Mouse (Mus musculus) liver, embryonic 14.5 days (tissue): ENCODE measurements around the gene Enox1. TPM values are rescaled to one million over a fixed set of nuclear protein-coding genes. Genes with fewer than 3 reads are reported as not detected.

Experiments used
- ATAC-seq: fragments of 200-750 bp; cut with Nextera tagmentation; 2 replicates; pipeline ENCODE4 v1.8.0; 2017; ENCODE audit warnings: moderate number of reproducible peaks, mild to moderate bottlenecking, moderate library complexity; ENCODE audit not compliant: insufficient read depth
- DNase-seq, 3 experiments: peaks; one replicate each; pipeline ENCODE4 v3.0.0-alpha.2; 2012 to 2013; ENCODE audit warnings: low read depth in 3 of 3, low spot score in 3 of 3
- H3K27ac ChIP-seq: fragments of 300-500 bp; sonication (generic); 2 replicates; pipeline ENCODE4 v1.5.1; 2014; ENCODE audit warnings: moderate library complexity, mild to moderate bottlenecking, control low read depth, inconsistent platforms
- H3K27me3 ChIP-seq: fragments of 300-500 bp; sonication (generic); 2 replicates; pipeline ENCODE4 v1.6.1; 2014; ENCODE audit warnings: mild to moderate bottlenecking, low read length, moderate library complexity; ENCODE audit not compliant: control insufficient read depth, insufficient read depth
- H3K36me3 ChIP-seq: fragments of 300-500 bp; sonication (generic); replicated peaks from 2 replicates; pipeline ENCODE4 v1.6.1; 2014; ENCODE audit warnings: low read depth; ENCODE audit not compliant: control insufficient read depth, insufficient read depth
- H3K4me1 ChIP-seq, 2 experiments: fragments of 200-500 bp in 1 of 2; fragments of 300-500 bp in 1 of 2; sonication (generic) in 1 of 2; replicated peaks; 2 replicates each; pipeline ENCODE4 v1.6.1; 2012 to 2014; ENCODE audit warnings: antibody characterized with exemption in 1 of 2, inconsistent platforms in 1 of 2, low read length in 1 of 2; ENCODE audit not compliant: control insufficient read depth in 2 of 2, insufficient read depth in 2 of 2
- H3K4me2 ChIP-seq: fragments of 300-500 bp; sonication (generic); 2 replicates; pipeline ENCODE4 v1.6.1; 2014; ENCODE audit warnings: low read depth, mild to moderate bottlenecking, control low read depth, moderate library complexity
- H3K4me3 ChIP-seq, 2 experiments: fragments of 200-500 bp in 1 of 2; fragments of 300-500 bp in 1 of 2; sonication (generic) in 1 of 2; 2 replicates each; pipeline ENCODE4 v1.5.1; 2012 to 2014; ENCODE audit warnings: low read depth in 2 of 2, low read length in 2 of 2, mild to moderate bottlenecking in 2 of 2, control low read depth in 1 of 2, inconsistent platforms in 1 of 2, moderate library complexity in 1 of 2; ENCODE audit not compliant: insufficient read depth in 1 of 2
- H3K9ac ChIP-seq: fragments of 300-500 bp; sonication (generic); replicated peaks from 2 replicates; pipeline ENCODE4 v1.6.1; 2014; ENCODE audit warnings: mild to moderate bottlenecking, control low read depth, moderate library complexity
- H3K9me3 ChIP-seq: fragments of 300-500 bp; sonication (generic); 2 replicates; pipeline ENCODE4 v1.6.1; 2016; ENCODE audit warnings: low read length, mixed read lengths; ENCODE audit not compliant: control insufficient read depth
- CTCF ChIP-seq: IDR thresholded peaks from 2 replicates; pipeline ENCODE4 v1.5.1; 2016; ENCODE audit warnings: antibody characterized with exemption, low read depth, control low read depth
- EP300 ChIP-seq: IDR thresholded peaks from 2 replicates; pipeline ENCODE4 v1.6.1; 2016; ENCODE audit warnings: antibody characterized with exemption, low read depth
- WGBS: fragments of 180-500 bp; shearing (Covaris S2); extraction: QIAGEN DNeasy Blood & Tissue Kit; methylation state at CpG from one replicate; pipeline ENCODE4 v1.1.7; 2014; ENCODE audit not compliant: insufficient replicate concordance; 5-methylcytosine and 5-hydroxymethylcytosine counted together
- polyA plus RNA-seq, 2 experiments: library from polyadenylated mRNA; depleted of rRNA in 1 of 2; stranded (reverse) in 1 of 2; unstranded in 1 of 2; fragments of >200 nt; fragmentation: Nextera tagmentation in 1 of 2; extraction: Ambion mirVana in 1 of 2; gene quantifications; 2 replicates each; pipeline versions ENCODE4 v1.2.1 to v1.2.3; 2012 to 2014

Gene Enox1
- polyA plus RNA-seq, 2 experiments, result 0.07 to 0.10 TPM

DNA sequence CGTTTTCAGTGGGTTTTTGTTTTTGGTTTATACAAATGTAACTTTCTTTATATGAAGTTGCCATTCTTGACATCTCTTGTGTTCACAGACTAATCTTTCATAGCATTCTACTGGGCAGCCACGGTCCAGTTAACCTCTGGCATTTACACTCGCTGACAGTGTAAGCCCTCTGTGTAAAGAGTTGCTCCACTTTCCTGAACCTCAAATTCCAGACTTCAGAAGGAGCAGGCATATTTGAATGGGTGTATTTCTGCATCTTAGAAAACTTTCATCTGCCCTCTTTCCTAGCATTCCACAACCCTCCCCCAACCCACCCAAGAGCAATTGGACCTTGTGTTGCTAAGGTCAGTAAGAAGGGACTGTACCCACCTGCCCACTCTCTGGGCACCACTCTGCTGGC lies 171.1 kb downstream of the Enox1 start:
- no peaks in the 10 kb centered on the region for H3K27me3 ChIP-seq
- no peaks in the 10 kb centered on the region for H3K9me3 ChIP-seq
- ATAC-seq, result no peak
- H3K27ac ChIP-seq, result no peak overlapping the region
- no peaks in the 10 kb centered on the region for H3K36me3 ChIP-seq
- no peak overlapping the region for H3K4me2 ChIP-seq
- H3K4me3 ChIP-seq, result no peak overlapping the region
- WGBS, result 54% methylated on average over 3 of the region's 3 CpGs
- H3K4me1 ChIP-seq, result no peaks in the 10 kb centered on the region
- DNase-seq, result no peak
- no peak for TF ChIP-seq EP300
- TF ChIP-seq CTCF, result no peak
- H3K9ac ChIP-seq, result no peak overlapping the region

DNA sequence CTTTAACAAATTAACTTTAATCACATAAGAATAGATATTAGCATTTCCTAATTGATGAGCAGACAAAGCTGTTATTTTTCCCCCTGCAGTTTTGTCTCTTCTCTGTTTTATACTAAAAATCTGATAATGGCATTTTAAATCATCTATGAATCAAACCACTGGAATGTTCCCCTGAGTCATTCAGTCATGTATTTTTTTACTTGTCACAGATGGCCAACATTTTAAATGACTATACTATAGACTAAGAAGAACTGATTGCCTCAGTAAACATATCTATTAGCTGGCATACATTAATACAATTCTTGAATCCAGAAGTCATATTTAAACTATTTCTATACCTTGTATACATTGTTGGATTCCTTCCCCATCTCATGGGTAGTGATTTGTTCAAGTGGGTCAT lies 173.2 kb downstream of the Enox1 start:
- H3K27me3 ChIP-seq, result no peaks in the 10 kb centered on the region
- TF ChIP-seq EP300 (no peak), CTCF (no peak)
- H3K9ac ChIP-seq, result no peak overlapping the region
- no peak overlapping the region for H3K4me2 ChIP-seq
- H3K4me3 ChIP-seq, result no peak overlapping the region
- H3K9me3 ChIP-seq, result no peaks in the 10 kb centered on the region
- no peaks in the 10 kb centered on the region for H3K4me1 ChIP-seq
- H3K36me3 ChIP-seq, result no peaks in the 10 kb centered on the region
- DNase-seq (no peak), ATAC-seq (no peak)
- H3K27ac ChIP-seq, result no peak overlapping the region

DNA sequence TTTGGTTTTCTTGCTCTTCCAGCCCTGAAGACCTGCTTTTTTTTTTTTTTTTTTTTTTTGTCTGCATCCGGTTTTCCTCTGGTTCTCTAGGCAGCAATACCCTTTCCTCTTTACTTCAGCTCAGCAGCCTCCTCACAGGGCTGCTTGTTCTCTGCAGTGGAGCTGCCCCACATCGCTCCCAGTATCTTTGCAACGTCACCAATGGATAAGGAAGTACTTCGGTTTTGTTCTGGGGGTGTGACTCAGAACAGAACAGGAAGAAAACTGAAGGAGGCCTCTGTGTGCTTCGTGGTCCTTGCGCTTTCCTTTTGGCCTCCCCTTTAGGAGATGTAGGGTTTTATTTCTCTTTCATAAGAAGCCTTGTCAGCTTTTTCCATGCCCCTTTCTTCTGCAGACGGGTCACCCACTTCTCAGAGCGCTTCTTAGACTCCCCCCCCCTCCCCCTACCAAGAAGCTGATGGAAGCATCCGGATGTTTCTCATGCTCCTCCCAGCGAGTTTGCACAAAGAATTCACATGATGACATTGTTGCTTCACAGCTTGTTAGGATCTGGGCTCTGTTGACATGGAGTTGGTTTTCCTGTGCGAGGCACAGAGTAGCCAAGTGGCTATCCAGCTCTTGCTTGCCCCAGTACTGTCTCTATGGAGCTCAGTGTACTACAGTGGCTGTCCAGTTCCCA lies 187.2 kb downstream of the Enox1 start:
- Histone ChIP-seq H3K4me2 (no peak overlapping the region), H3K4me1 (no peaks in the 10 kb centered on the region), H3K27me3 (no peaks in the 10 kb centered on the region), H3K27ac (no peak overlapping the region), H3K9ac (no peak overlapping the region), H3K9me3 (no peaks in the 10 kb centered on the region), H3K4me3 (no peak overlapping the region), H3K36me3 (no peaks in the 10 kb centered on the region)
- ATAC-seq, result no peak
- DNase-seq, result no peak
- TF ChIP-seq EP300 (no peak), CTCF (no peak)
- WGBS, result 30% methylated on average over 11 of the region's 11 CpGs

DNA sequence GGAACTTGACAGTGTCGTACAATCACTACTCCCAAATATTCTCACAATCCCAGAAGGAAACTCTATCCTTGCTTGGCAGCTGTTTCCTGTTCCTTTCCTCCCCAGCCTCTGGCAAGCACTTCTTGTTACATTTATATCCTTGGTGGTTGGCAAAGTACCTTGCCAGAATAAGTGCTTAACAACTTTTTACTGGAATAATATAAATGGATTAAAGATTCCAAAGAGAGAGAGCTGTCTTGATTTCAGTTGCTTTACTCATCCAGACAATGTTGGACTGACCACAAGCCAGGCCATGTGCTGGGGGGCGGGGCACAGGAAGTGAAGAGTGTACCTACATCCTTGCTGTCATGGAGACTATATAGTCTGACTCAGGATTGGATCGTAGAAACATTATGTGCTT lies 189.7 kb downstream of the Enox1 start:
- DNase-seq (no peak), ATAC-seq (no peak)
- WGBS, result 55% methylated on average over 3 of the region's 3 CpGs
- no peaks in the 10 kb centered on the region for H3K9me3 ChIP-seq
- H3K4me3 ChIP-seq, result no peak overlapping the region
- H3K27ac ChIP-seq, result no peak overlapping the region
- no peak overlapping the region for H3K9ac ChIP-seq
- H3K36me3 ChIP-seq, result no peaks in the 10 kb centered on the region
- no peaks in the 10 kb centered on the region for H3K4me1 ChIP-seq
- no peak overlapping the region for H3K4me2 ChIP-seq
- TF ChIP-seq EP300, result no peak
- no peak for TF ChIP-seq CTCF
- no peaks in the 10 kb centered on the region for H3K27me3 ChIP-seq

DNA sequence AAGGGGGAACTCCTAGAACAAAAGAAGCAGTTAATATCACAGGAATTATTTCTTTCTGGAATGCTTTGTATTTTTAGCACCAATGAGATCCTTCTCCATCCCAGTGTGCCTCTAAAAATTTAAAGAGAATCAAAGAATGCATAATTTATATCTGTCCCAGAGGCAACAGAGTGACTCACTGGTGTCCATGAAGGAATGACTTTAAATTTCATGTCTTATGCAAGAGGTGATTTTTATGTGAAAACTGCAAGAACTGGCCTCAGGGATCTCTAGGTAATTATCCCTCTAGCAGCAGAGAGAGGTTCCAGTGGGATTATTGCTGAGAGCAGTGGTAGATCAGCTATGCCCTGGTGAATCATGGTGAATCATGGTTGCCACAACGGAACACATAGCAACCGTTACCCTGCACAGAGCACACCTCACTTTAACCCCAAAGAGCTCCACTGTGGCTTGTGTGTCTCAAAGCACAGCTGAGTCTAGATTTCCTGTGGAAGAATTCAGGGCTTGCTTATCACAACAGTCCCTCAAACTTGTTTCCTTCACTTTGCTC lies 195.3 kb downstream of the Enox1 start:
- DNase-seq (no peak), ATAC-seq (no peak)
- WGBS, result 59% methylated on average over 2 of the region's 2 CpGs
- TF ChIP-seq CTCF (no peak), EP300 (no peak)
- Histone ChIP-seq H3K27me3 (no peaks in the 10 kb centered on the region), H3K4me2 (no peak overlapping the region), H3K9me3 (no peaks in the 10 kb centered on the region), H3K27ac (no peak overlapping the region), H3K4me3 (no peak overlapping the region), H3K4me1 (no peaks in the 10 kb centered on the region), H3K36me3 (no peaks in the 10 kb centered on the region), H3K9ac (no peak overlapping the region)
